Mouse (Mus musculus) heart, embryonic 13.5 days (tissue): ENCODE results near the gene Hnf1b. TPM values are rescaled to one million over a fixed set of nuclear protein-coding genes. Genes with fewer than 3 reads are reported as not detected.

Experiments used
- ATAC-seq: fragments of 200-750 bp; cut with Nextera tagmentation; 2 replicates; pipeline ENCODE4 v1.8.0; 2017; ENCODE audit warnings: moderate TSS enrichment; ENCODE audit not compliant: insufficient number of reproducible peaks, low FRiP score, low TSS enrichment; ENCODE audit errors: extremely low read depth
- H3K27ac ChIP-seq: fragments of 300-500 bp; sonication (generic); replicated peaks from 2 replicates; pipeline ENCODE4 v1.5.1; 2015; ENCODE audit warnings: moderate library complexity, mild to moderate bottlenecking, inconsistent platforms
- H3K27me3 ChIP-seq: fragments of 300-500 bp; sonication (generic); replicated peaks from 2 replicates; pipeline ENCODE4 v1.6.1; 2015; ENCODE audit warnings: mild to moderate bottlenecking, inconsistent platforms
- H3K36me3 ChIP-seq: fragments of 300-500 bp; sonication (generic); 2 replicates; pipeline ENCODE4 v1.6.1; 2015; ENCODE audit warnings: mild to moderate bottlenecking, inconsistent platforms
- H3K4me1 ChIP-seq: fragments of 300-500 bp; sonication (generic); 2 replicates; pipeline ENCODE4 v1.6.1; 2015; ENCODE audit warnings: inconsistent platforms
- H3K4me2 ChIP-seq: fragments of 300-500 bp; sonication (generic); 2 replicates; pipeline ENCODE4 v1.6.1; 2015; ENCODE audit warnings: inconsistent platforms, mild to moderate bottlenecking, moderate library complexity
- H3K4me3 ChIP-seq: fragments of 300-500 bp; sonication (generic); 2 replicates; pipeline ENCODE4 v1.5.1; 2015; ENCODE audit warnings: moderate library complexity, mild to moderate bottlenecking, inconsistent platforms
- H3K9ac ChIP-seq: fragments of 300-500 bp; sonication (generic); 2 replicates; pipeline ENCODE4 v1.6.1; 2015; ENCODE audit warnings: inconsistent platforms, mild to moderate bottlenecking, moderate library complexity
- H3K9me3 ChIP-seq: fragments of 300-500 bp; sonication (generic); 2 replicates; pipeline ENCODE4 v1.6.1; 2016; ENCODE audit warnings: inconsistent platforms
- WGBS: fragments of 180-500 bp; shearing (Covaris S2); methylation state at CpG from one replicate; pipeline ENCODE4 v1.1.7; 2015; ENCODE audit warnings: mixed read lengths; 5-methylcytosine and 5-hydroxymethylcytosine counted together
- polyA plus RNA-seq: library from polyadenylated mRNA; unstranded; fragments of >200 nt; fragmentation: Nextera tagmentation; extraction: Ambion mirVana; gene quantifications from 2 replicates; pipeline ENCODE4 v1.2.1, GENCODE M21; 2015

Gene Hnf1b
- polyA plus RNA-seq, 1 experiment from 2014 or later: 1.1 TPM

GRCm38 (mm10) chr11:83877765-83878164, 27.9 kb downstream of the Hnf1b start:
- 20% methylated on average over 8 of the region's 8 CpGs for WGBS
- no peak overlapping the region for H3K9ac ChIP-seq
- H3K27me3 ChIP-seq: no peaks in the 10 kb centered on the region
- H3K36me3 ChIP-seq: no peaks in the 10 kb centered on the region
- H3K4me1 ChIP-seq: peaks cover 32% of the 10 kb centered on the region
- 0 out of 2 replicates have a peak overlapping the region, but pooled peaks have one; percentile 40 for H3K27ac ChIP-seq
- ATAC-seq: no peak
- no peak overlapping the region for H3K4me3 ChIP-seq
- peak overlapping the region; percentile 50 for H3K4me2 ChIP-seq
- H3K9me3 ChIP-seq: no peaks in the 10 kb centered on the region

- Histone ChIP-seq H3K4me2 (no peak overlapping the region), H3K4me3 (no peak overlapping the region), H3K9ac (no peak overlapping the region), H3K27ac (no peak overlapping the region), H3K9me3 (no peaks in the 10 kb centered on the region), H3K36me3 (no peaks in the 10 kb centered on the region), H3K27me3 (no peaks in the 10 kb centered on the region), H3K4me1 (peaks cover 33% of the 10 kb centered on the region)
- ATAC-seq: no peak
- 49% methylated on average over 4 of the region's 4 CpGs for WGBS
Measured at GRCm38 (mm10) chr11:83878417-83878952, 28.6 kb downstream of the Hnf1b start.

DNA sequence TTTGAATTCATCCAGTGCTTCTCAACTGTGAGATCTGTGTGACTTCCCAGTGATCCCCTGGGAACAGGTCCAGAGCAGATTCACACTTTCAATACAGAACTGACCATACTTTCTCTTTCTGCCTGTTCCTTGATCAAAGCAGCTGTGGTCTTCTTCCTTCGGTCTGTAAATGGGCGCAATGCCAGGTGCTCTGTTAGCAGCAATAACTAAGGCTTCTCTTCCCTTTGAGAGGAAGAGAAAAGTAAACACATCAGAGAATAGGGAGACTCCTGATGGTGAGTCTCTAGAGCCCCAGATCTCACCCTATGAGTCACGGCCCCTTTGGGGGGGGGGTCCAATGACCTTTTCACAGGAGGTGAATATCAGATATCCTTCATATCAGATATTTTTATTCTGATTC, 29.3 kb downstream of the Hnf1b start:
- Histone ChIP-seq H3K9ac (no peak overlapping the region), H3K36me3 (no peaks in the 10 kb centered on the region), H3K4me1 (peaks cover 33% of the 10 kb centered on the region), H3K4me2 (no peak overlapping the region), H3K27me3 (no peaks in the 10 kb centered on the region), H3K9me3 (no peaks in the 10 kb centered on the region), H3K27ac (no peak overlapping the region), H3K4me3 (no peak overlapping the region)
- 61% methylated on average over 3 of the region's 3 CpGs for WGBS
- ATAC-seq: no peak

DNA sequence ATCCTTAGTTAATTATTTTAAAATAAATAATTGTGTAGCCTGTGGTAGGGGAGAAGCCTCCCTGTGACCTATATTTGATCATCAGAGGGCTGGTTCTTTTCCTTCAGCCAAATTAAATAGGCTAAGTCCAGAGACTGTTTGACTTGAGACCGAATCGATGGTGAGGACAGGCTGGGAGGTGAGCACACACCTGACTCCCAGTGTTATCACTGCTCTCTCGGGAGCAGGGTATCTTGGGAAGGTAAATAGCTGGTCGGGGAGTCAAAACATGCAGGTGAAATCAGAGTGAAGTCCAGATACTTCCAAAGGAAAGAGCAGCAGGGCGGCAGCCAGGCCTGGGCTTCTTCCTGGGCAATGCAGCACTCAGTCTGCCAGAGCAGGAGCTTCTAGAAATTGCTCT, 31.6 kb downstream of the Hnf1b start:
- Histone ChIP-seq H3K36me3 (no peaks in the 10 kb centered on the region), H3K9ac (no peak overlapping the region), H3K27me3 (no peaks in the 10 kb centered on the region), H3K4me1 (peaks cover 32% of the 10 kb centered on the region), H3K4me2 (no peak overlapping the region), H3K27ac (no peak overlapping the region), H3K9me3 (no peaks in the 10 kb centered on the region), H3K4me3 (no peak overlapping the region)
- WGBS: 67% methylated on average over 5 of the region's 5 CpGs
- no peak for ATAC-seq

- Histone ChIP-seq H3K4me1 (peaks cover 23% of the 10 kb centered on the region), H3K4me3 (no peak overlapping the region), H3K4me2 (no peak overlapping the region), H3K27ac (no peak overlapping the region), H3K27me3 (no peaks in the 10 kb centered on the region), H3K9ac (no peak overlapping the region), H3K9me3 (no peaks in the 10 kb centered on the region), H3K36me3 (no peaks in the 10 kb centered on the region)
- ATAC-seq: no peak
- WGBS: 43% methylated on average over 6 of the region's 6 CpGs
Measured at GRCm38 (mm10) chr11:83882552-83882951, 32.7 kb downstream of the Hnf1b start.

DNA sequence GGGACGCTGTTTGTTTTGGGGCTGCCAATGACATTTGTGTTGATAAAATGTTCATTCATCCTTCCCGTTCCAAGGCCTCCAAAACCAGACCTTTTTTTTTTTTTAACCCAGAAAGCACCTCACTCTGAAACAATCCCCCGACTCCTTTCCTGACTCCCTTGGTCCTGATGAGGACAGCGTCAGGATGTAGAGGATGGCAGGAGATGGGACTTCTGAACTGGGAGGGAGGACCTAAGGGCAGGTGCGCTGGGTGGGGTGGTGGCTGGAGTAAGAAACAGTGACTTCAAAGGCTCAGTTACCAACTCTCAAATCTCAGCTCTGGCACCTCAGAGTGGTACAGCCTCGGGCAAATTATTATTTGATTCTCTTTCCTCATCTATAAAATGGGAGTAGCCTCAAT, 33.2 kb downstream of the Hnf1b start:
- H3K9me3 ChIP-seq: no peaks in the 10 kb centered on the region
- no peak for ATAC-seq
- WGBS: 58% methylated on average over 6 of the region's 6 CpGs
- no peaks in the 10 kb centered on the region for H3K27me3 ChIP-seq
- no peak overlapping the region for H3K4me3 ChIP-seq
- no peaks in the 10 kb centered on the region for H3K36me3 ChIP-seq
- no peak overlapping the region for H3K27ac ChIP-seq
- no peak overlapping the region for H3K4me2 ChIP-seq
- no peak overlapping the region for H3K9ac ChIP-seq
- peaks cover 18% of the 10 kb centered on the region for H3K4me1 ChIP-seq

GRCm38 (mm10) chr11:83883812-83884211, 33.9 kb downstream of the Hnf1b start:
- Histone ChIP-seq H3K4me1 (peaks cover 11% of the 10 kb centered on the region; the same call in 1 of the 2 replicates), H3K4me2 (no peak overlapping the region), H3K36me3 (no peaks in the 10 kb centered on the region), H3K9ac (no peak overlapping the region), H3K27me3 (no peaks in the 10 kb centered on the region), H3K4me3 (no peak overlapping the region), H3K9me3 (no peaks in the 10 kb centered on the region), H3K27ac (no peak overlapping the region)
- ATAC-seq: no peak
- 72% methylated on average over 9 of the region's 9 CpGs for WGBS

DNA sequence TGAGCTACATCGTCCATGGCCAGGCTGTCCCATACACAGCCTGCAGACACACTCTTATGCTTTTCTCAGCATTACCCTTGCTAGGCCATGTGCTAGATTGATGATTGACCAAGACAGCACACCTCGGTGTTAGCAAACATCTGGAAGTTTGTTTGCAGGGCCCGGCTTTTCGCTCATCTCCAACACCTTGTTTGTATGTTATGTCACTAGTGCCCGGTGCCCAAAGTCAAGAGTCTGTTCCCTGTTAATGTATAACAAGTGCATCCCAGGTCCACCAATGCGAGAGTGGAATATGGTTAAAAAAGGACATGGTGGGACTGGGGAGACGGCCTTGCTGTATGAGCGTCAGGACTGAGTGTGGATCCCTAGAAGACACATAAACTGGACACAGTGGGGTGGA, 35.3 kb downstream of the Hnf1b start:
- Histone ChIP-seq H3K9ac (no peak overlapping the region), H3K4me3 (no peak overlapping the region), H3K36me3 (no peaks in the 10 kb centered on the region), H3K27me3 (peaks cover 3% of the 10 kb centered on the region; the same call in 1 of the 2 replicates), H3K4me2 (no peak overlapping the region), H3K9me3 (no peaks in the 10 kb centered on the region), H3K27ac (no peak overlapping the region), H3K4me1 (peaks cover 6% of the 10 kb centered on the region; the same call in 1 of the 2 replicates)
- ATAC-seq: no peak
- WGBS: 84% methylated on average over 8 of the region's 8 CpGs

GRCm38 (mm10) chr11:83886746-83887145, 36.9 kb downstream of the Hnf1b start:
- peaks cover 6% of the 10 kb centered on the region; the same call in 1 of the 2 replicates for H3K4me1 ChIP-seq
- no peaks in the 10 kb centered on the region for H3K9me3 ChIP-seq
- H3K27ac ChIP-seq: no peak overlapping the region
- H3K4me3 ChIP-seq: no peak overlapping the region
- no peaks in the 10 kb centered on the region for H3K36me3 ChIP-seq
- no peak for ATAC-seq
- WGBS: 72% methylated on average over 3 of the region's 3 CpGs
- H3K27me3 ChIP-seq: peaks cover 3% of the 10 kb centered on the region
- no peak overlapping the region for H3K9ac ChIP-seq
- no peak overlapping the region for H3K4me2 ChIP-seq

DNA sequence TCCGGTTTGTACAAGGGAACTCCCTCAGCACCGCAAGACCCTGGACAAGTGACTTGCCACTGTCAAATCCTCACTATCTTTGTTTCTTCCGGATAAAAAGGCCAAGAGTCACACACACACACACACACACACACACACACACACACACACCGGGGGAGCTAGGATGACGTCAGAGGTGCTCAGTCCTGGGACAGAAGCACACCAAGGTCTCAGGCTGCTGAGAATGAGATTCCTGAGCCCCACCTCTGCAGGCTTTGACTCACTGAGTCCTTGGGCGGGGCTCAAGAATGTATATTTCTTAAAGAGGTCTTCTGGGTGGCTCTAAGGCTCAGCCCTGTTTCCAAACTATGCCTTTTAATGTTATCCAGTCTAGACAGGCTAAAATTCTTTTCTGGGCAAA, 41.5 kb downstream of the Hnf1b start:
- Histone ChIP-seq H3K9me3 (no peaks in the 10 kb centered on the region), H3K4me2 (no peak overlapping the region), H3K27ac (no peak overlapping the region), H3K36me3 (no peaks in the 10 kb centered on the region), H3K4me3 (no peak overlapping the region), H3K9ac (no peak overlapping the region), H3K27me3 (peaks cover 3% of the 10 kb centered on the region), H3K4me1 (no peaks in the 10 kb centered on the region)
- WGBS: 31% methylated on average over 6 of the region's 6 CpGs
- ATAC-seq: no peak

DNA sequence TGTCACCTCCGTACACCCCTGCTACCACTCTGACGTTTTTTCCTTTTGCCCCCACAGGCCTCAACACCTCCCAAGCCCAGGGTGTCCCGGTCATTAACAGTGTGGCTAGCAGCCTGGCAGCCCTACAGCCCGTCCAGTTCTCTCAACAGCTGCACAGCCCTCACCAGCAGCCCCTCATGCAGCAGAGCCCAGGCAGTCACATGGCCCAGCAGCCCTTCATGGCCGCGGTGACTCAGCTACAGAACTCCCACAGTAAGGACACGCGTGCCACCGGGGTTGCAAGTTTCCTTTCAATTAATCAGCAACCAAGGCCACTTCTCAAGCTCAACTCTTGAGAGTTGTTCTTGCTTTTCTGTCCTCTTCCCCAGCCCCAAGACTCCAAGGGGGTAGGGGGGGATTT, 43.5 kb downstream of the Hnf1b start:
- Histone ChIP-seq H3K9me3 (no peaks in the 10 kb centered on the region), H3K4me1 (no peaks in the 10 kb centered on the region), H3K27ac (no peak overlapping the region), H3K9ac (no peak overlapping the region), H3K4me3 (no peak overlapping the region), H3K27me3 (peaks cover 3% of the 10 kb centered on the region), H3K36me3 (no peaks in the 10 kb centered on the region), H3K4me2 (no peak overlapping the region)
- WGBS: 64% methylated on average over 9 of the region's 9 CpGs
- ATAC-seq: no peak
